Mouse (Mus musculus) urinary bladder, postnatal 36 days (tissue): Measurements from ENCODE around the gene Slc37a1.
A peak's percentile ranks its signal among the peaks of the same experiment; 100 is the strongest.

Experiments used
- DNase-seq, 2 experiments: peaks; one replicate each; pipeline ENCODE4 v3.0.0; 2022; ENCODE audit warnings: low spot score in 2 of 2, mixed read lengths in 1 of 2

Slc37a1 gene

DNA sequence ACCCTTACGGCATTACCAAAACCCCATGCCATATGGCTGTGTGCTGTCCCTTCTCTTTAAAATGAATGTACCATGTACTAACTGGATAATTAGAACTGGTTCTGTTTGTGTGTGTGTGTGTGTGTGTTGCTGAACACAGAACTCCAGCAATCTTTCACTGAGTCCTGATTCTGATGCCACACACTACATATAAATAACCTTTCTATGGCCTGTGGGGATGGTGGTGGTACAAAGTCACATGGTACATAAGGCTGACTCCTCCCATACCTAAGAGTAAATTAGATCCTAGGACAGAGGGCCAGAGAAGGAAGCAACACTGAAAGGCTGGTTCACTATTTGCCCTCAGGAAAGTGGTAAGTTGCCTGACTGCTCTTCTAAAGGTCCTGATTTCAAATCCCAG lies at the start of gene Slc37a1:
TSS of gene Slc37a1 (plus strand) at position 301 of the 400 bp plus-strand sequence.
- no peak for DNase-seq

- no peak for DNase-seq
Measured at GRCm38 (mm10) chr17:31238234-31239020, 48.2 kb upstream of the Slc37a1 start.

DNA sequence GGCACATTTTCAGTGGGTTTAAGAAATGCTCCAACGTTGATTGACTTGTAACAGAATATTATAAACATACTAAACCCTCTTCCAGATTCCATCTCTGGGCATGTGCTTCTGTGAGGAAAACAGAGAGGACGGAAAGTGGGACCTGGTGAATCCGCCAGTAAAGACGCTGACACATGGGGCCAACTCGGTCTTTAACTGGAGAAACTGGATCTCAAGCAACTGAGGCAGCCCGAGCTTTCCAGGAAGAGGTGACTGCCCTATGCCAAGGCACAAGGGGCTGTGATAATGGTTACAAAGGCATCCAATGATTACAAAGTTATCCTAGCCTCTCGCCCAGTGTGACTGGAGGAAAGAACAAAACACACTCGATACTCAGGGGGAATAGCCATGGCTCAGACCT lies 45.4 kb upstream of the Slc37a1 start:
- DNase-seq: no peak

DNA sequence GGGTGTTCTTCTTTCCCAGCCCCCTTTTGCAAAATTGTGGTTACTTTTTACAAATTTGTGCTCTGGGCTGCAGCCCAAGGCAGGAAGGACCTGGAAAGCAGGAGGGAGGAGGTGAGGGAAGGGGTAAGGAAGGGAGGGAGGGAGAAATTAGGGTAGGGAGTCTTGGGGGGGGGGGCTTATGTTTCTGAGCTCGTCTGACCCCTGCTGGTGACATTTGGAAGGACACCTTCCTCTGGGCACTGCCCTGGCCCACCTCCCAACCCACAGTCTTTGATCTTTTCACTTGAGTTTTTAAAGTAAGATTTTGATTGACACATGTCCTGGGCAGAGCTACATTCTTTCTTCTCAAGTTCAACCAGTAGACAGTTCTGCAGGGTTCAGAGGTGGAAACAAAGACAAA lies 43.8 kb upstream of the Slc37a1 start:
- DNase-seq: no peak

DNA sequence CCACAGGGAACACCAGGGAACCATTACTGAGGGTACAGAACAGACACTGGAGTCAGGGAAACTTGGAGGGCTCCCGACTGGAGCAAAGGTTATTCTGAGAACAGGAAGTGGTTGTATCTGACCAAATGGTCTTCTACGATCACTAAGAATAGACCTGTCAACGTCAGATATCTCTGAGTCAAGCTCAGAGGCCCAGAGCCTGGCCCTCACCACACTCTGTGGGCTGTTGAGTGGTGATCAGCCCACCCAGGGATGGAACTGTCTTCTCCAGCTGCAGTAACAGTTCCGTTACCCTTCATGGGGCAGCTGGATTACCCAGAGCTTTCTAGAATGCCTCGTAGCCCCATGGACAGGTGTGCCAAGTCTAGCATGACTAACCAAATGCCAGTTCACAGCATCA lies 41.3 kb upstream of the Slc37a1 start:
- DNase-seq: no peak

DNA sequence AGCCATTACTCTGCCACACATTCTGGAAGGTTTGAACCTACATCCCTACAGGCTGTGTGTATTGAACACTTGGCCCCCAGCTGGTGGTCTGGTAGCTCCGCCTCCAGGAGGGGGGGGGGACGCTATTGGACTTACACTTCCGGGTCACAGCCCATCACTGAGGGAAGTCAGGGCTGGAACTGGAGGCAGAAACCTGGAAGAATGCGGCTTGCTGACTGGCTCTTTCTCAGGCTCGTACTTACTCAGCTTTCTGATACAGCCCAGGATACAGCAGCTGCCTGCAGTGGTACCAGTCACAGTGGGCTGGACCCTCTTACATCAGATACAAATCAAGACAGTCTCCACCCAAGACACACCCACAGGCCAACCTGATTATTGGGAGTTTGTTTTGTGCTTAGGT lies 39.4 kb upstream of the Slc37a1 start:
- DNase-seq: no peak

- DNase-seq: no peak
Measured at GRCm38 (mm10) chr17:31253951-31254350, 32.6 kb upstream of the Slc37a1 start.

DNA sequence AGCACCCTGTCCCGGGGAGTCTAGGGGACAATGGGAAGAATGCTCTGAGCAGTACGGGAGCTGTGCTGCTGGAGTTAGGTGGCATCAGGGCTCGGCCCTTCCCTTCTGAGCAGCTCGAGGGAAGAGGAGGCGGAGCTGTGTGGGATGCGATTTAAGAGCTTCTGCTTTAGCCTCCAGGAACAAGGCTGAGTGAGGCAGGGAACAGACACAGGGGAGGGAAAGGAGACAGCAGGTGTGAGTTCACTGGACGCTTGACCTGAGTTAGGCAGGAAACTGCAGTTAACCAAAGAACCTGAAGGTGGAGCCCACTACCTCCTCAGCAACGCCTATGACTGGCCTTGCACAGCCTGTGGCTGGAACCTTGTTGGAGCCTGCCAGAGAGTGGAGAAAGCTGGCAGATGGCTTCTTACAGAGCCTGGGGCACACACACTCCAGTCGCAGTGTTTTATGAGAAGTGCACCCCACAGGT lies 32.1 kb upstream of the Slc37a1 start:
- DNase-seq: peak; percentile 83 to 84

DNA sequence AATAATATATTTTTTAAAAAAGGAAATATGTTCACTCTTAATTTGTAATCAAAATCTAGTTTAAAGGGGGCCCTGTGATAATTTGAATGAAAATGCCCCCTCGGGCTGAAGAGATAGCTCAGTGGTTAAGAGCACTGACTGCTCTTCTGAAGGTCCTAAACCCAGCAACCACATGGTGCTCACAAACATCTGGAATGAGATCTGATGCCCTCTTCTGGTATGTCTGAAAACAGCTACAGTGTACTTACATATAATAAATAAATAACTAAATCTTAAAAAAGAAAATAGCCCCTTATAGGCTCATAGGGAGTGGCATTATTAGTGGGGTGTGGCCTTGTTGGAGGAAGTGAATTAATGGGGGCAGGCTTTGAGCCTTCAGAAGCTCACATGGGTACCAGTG lies 29.4 kb upstream of the Slc37a1 start:
- DNase-seq: no peak

DNA sequence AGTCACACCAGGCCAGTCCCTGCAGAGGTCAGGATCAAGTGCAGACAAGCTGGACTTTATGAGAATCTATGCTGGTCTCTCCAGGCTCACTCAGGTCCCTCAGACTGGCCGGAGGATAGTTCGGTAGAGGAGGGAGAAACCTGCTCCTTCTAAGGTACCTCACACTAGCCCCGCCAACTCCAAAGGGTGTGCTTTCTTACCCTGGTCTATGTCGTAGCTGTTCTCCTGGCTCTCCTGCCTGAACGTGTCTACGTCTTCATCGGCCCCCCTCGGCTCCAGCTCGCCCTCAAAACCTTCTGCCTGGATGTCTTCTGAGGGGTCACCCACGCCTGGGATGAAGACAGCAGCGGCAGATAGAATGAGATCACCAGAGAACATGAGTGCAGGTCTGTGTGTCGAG lies 28.7 kb upstream of the Slc37a1 start:
- DNase-seq: no peak

- no peak for DNase-seq
Measured at GRCm38 (mm10) chr17:31258310-31258865, 28.2 kb upstream of the Slc37a1 start.

DNA sequence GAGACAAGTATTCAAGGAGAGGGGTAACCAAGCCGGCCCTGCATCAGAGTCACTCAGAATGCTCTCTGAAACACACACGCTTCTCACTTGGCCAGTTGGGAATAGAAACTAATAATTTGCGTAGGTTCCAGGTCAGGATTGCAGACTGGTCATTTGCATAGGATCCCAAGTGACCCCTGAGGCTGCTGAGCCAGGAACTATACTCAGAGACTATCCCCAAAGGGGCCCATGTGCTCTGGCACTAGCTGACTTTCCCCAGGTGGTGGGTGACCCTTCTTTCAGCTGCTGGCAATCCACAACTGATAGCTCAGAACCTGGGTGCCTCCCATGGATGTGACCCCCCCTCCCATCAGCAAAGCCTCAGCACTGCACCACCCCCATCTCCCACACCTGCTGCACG lies 27.4 kb upstream of the Slc37a1 start:
- no peak for DNase-seq

DNA sequence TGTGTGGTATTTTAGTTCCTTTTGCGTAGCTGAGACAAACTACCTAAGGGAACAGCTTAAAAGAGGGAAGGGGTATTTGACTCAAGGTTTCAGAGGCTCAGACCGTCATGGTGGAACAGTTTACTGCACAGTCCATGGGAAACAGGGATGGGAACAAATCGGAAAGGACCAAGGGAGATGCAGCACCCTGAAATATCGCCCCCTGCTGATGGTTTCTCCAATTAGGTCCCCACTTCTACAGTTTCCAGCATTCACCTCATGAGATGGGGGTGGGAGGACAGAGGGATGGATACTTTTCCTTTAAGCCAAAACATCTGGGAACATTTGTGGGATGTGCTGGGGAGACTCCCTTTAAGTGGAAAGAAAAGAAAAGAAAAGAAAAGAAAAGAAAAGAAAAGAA lies 26.8 kb upstream of the Slc37a1 start:
- no peak for DNase-seq

GRCm38 (mm10) chr17:31260430-31260829 lies 26.2 kb upstream of the Slc37a1 start:
- peak; percentile 68 to 85 for DNase-seq

- no peak for DNase-seq
Measured at GRCm38 (mm10) chr17:31261352-31261751, 25.2 kb upstream of the Slc37a1 start.

GRCm38 (mm10) chr17:31262715-31263114 lies 23.9 kb upstream of the Slc37a1 start:
- DNase-seq: no peak

GRCm38 (mm10) chr17:31263770-31264169 lies 22.8 kb upstream of the Slc37a1 start:
- DNase-seq: no peak

DNA sequence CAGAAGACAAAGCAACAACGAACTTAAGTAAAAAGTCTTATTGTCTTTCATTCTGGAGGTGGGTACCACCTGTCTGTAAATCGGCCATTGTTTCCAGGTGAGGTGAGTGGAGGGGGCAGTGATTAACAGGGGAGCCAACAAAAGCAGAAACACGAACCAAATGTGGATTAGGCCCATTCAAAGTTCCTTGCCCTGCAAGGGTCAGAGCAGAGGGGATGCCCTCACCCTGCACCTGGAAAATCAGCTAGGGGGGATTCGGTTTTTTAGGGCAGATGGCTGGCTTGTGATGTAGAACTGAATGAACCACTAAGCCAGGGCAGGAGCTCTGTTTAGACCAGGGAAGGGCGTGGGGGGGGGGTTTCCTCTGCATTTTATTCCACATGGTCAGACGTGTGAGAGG lies 22.2 kb upstream of the Slc37a1 start:
- DNase-seq: no peak

- peak in 1 of 2 experiments; percentile 40 for DNase-seq
Measured at GRCm38 (mm10) chr17:31265171-31265572, 21.4 kb upstream of the Slc37a1 start.

DNA sequence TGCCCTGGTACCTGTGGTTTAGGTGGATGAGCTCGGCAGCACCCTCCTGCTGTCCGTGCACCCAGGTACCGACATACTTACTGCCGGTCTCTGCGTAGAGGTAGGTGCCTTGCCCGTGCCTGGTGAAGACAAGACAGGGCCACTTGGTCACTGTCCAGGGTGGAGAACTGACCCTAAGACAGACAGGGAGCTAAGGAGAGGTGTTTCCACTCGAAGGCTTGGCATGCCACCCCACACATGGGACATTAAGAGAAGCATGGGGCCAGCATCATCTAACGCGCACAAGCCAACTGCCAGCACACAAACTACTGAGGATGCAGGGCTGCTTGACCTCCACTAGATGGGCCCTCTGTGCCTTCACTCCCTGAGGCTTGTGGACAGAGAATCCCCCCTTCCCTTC lies 20.8 kb upstream of the Slc37a1 start:
- no peak for DNase-seq

- no peak for DNase-seq
Measured at GRCm38 (mm10) chr17:31266321-31266950, 20.2 kb upstream of the Slc37a1 start.

GRCm38 (mm10) chr17:31267138-31267537 lies 19.5 kb upstream of the Slc37a1 start:
- DNase-seq: no peak

DNA sequence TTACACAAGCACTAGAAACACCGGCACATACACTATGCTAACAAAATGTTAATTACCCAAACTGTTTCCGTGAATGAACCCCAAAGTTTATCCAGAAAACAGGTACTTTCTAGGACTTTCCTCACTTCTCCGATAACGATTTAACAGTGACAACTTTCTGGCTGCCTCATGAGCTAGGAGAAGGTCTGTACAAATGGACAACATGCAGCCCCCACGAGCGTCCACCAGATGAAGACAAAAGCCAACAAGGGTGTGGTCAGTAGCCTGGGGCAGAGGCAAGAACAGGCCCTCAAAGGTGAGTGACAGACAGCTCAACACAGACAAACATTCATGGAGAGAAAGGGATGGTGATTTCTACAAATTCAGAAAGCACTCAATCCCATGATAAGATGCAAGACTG lies 19.0 kb upstream of the Slc37a1 start:
- no peak for DNase-seq
